Mouse (Mus musculus): ENCODE results near the gene Snta1. TPM values are rescaled to one million over a fixed set of nuclear protein-coding genes. Genes with fewer than 3 reads are reported as not detected.
A peak's percentile ranks its signal among the peaks of the same experiment; 100 is the strongest.
"Not testable (repeated sequence)": the region's sequence is repeated elsewhere in the genome, so short reads cannot be mapped to it uniquely, and the experiment has no call there.

Gene Snta1
- polyA plus RNA-seq, 1 experiment from 2014 or later = 4.5 TPM

DNA sequence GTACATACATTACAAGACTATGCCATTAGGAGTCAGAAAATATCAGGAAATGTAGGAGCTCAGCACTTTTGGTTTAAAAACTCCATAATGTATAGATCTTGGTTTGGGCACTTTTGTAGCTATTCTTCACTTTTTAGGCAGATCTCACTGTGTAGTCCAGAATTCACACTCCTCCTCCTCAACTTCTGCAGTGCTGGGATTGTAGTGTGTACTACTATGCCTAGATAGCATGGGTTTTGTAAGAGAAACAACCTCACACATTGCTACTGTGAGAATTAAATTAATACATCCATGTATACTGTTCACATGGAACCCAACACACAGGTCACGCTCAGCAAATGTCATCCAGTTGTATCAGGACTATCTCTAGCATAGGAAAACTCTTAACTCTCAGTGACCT is 40.4 kb downstream of the Snta1 start:
- no peak overlapping the region for H3K27ac ChIP-seq (ENCODE audit: low read depth, low read length)
- H3K9ac ChIP-seq (ENCODE audit: low read depth, low read length) = no peak overlapping the region
- H3K9me3 ChIP-seq (ENCODE audit: control insufficient read depth, low read length) = no peaks in the 10 kb centered on the region
- H3K4me2 ChIP-seq (replicated peaks; ENCODE audit: low read depth, low read length) = no peak overlapping the region
- ATAC-seq (ENCODE audit: low FRiP score, low TSS enrichment) = no peak
- 93% methylated on average over 1 of the region's 1 CpGs for WGBS
- peaks cover 53% of the 10 kb centered on the region for H3K36me3 ChIP-seq (ENCODE audit: control insufficient read depth, insufficient read depth, low read length)
- 0 out of 2 replicates have a peak, but pooled peaks cover 3% of the 10 kb centered on the region for H3K4me1 ChIP-seq (ENCODE audit: control insufficient read depth, insufficient read depth, low read length)
- H3K4me3 ChIP-seq (ENCODE audit: low read length) = no peak overlapping the region
- H3K27me3 ChIP-seq (ENCODE audit: control insufficient read depth, insufficient read depth, low read length) = no peaks in the 10 kb centered on the region

GRCm38 (mm10) chr2:154354000-154354425 is 53.9 kb downstream of the Snta1 start:
- H3K4me1 ChIP-seq (ENCODE audit: control insufficient read depth, insufficient read depth, low read length); H3K27ac ChIP-seq (ENCODE audit: low read depth, low read length); H3K27me3 ChIP-seq (ENCODE audit: control insufficient read depth, insufficient read depth, low read length); H3K9me3 ChIP-seq (ENCODE audit: control insufficient read depth, low read length): not testable (repeated sequence)
- peak overlapping the region; percentile 11; the same call in 1 of the 2 replicates for H3K4me2 ChIP-seq (replicated peaks; ENCODE audit: low read depth, low read length)
- peak overlapping the region; percentile 30 for H3K4me3 ChIP-seq (ENCODE audit: low read length)
- ATAC-seq (ENCODE audit: low FRiP score, low TSS enrichment) = 0 out of 2 replicates have a peak, but pooled peaks have one; percentile 66
- peak overlapping the region; percentile 13; the same call in 1 of the 2 replicates for H3K9ac ChIP-seq (ENCODE audit: low read depth, low read length)
- 95% methylated on average over 14 of the region's 19 CpGs for WGBS
- H3K36me3 ChIP-seq (ENCODE audit: control insufficient read depth, insufficient read depth, low read length) = peaks cover 12% of the 10 kb centered on the region; the same call in 1 of the 2 replicates

- 92% methylated on average over 3 of the region's 3 CpGs for WGBS
- Histone ChIP-seq H3K4me2 (replicated peaks; ENCODE audit: low read depth, low read length) (no peak overlapping the region), H3K27ac (ENCODE audit: low read depth, low read length) (no peak overlapping the region), H3K9ac (ENCODE audit: low read depth, low read length) (no peak overlapping the region), H3K4me1 (ENCODE audit: control insufficient read depth, insufficient read depth, low read length) (no peaks in the 10 kb centered on the region), H3K9me3 (ENCODE audit: control insufficient read depth, low read length) (no peaks in the 10 kb centered on the region), H3K36me3 (ENCODE audit: control insufficient read depth, insufficient read depth, low read length) (peaks cover 37% of the 10 kb centered on the region; the same call in 1 of the 2 replicates), H3K27me3 (ENCODE audit: control insufficient read depth, insufficient read depth, low read length) (no peaks in the 10 kb centered on the region), H3K4me3 (ENCODE audit: low read length) (no peak overlapping the region)
- no peak for ATAC-seq (ENCODE audit: low FRiP score, low TSS enrichment)
These were observed 59.7 kb downstream of the Snta1 start for GRCm38 (mm10) chr2:154348152-154348551.

GRCm38 (mm10) chr2:154339356-154339755 is 68.5 kb downstream of the Snta1 start:
- H3K27me3 ChIP-seq (ENCODE audit: control insufficient read depth, insufficient read depth, low read length) = no peaks in the 10 kb centered on the region
- WGBS = 42% methylated on average over 2 of the region's 2 CpGs
- H3K9me3 ChIP-seq (ENCODE audit: control insufficient read depth, low read length) = no peaks in the 10 kb centered on the region
- H3K9ac ChIP-seq (ENCODE audit: low read depth, low read length) = no peak overlapping the region
- peaks cover 20% of the 10 kb centered on the region; the same call in 1 of the 2 replicates for H3K36me3 ChIP-seq (ENCODE audit: control insufficient read depth, insufficient read depth, low read length)
- ATAC-seq (ENCODE audit: low FRiP score, low TSS enrichment) = no peak
- no peaks in the 10 kb centered on the region for H3K4me1 ChIP-seq (ENCODE audit: control insufficient read depth, insufficient read depth, low read length)
- no peak overlapping the region for H3K4me3 ChIP-seq (ENCODE audit: low read length)
- H3K27ac ChIP-seq (ENCODE audit: low read depth, low read length) = no peak overlapping the region
- H3K4me2 ChIP-seq (replicated peaks; ENCODE audit: low read depth, low read length) = no peak overlapping the region

GRCm38 (mm10) chr2:154338161-154338560 is 69.7 kb downstream of the Snta1 start:
- no peak overlapping the region for H3K9ac ChIP-seq (ENCODE audit: low read depth, low read length)
- H3K27ac ChIP-seq (ENCODE audit: low read depth, low read length) = no peak overlapping the region
- H3K36me3 ChIP-seq (ENCODE audit: control insufficient read depth, insufficient read depth, low read length) = peaks cover 14% of the 10 kb centered on the region; the same call in 1 of the 2 replicates
- no peak overlapping the region for H3K4me2 ChIP-seq (replicated peaks; ENCODE audit: low read depth, low read length)
- H3K4me3 ChIP-seq (ENCODE audit: low read length) = no peak overlapping the region
- 86% methylated on average over 1 of the region's 1 CpGs for WGBS
- no peaks in the 10 kb centered on the region for H3K9me3 ChIP-seq (ENCODE audit: control insufficient read depth, low read length)
- H3K27me3 ChIP-seq (ENCODE audit: control insufficient read depth, insufficient read depth, low read length) = no peaks in the 10 kb centered on the region
- no peak for ATAC-seq (ENCODE audit: low FRiP score, low TSS enrichment)
- no peaks in the 10 kb centered on the region for H3K4me1 ChIP-seq (ENCODE audit: control insufficient read depth, insufficient read depth, low read length)

DNA sequence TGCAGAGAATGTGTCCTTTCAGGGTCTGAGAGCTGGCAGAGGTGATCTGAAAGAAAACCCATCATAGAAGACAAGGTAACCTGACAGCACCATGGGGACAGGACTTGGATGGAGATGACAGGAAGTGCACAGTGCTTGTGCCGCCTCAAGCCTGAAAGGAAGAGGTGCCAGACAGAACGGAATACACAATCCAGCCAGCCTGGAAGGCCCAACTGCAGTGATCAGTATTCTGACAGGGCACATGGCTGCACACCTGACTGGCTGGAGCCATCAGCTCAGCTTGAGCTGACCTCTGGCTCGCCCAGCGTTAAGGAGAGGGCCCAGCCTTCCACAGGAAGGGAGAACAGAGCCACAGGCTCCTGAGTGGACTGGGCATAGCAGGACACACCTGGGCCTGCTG is 72.3 kb downstream of the Snta1 start:
- Histone ChIP-seq H3K4me3 (ENCODE audit: low read length) (no peak overlapping the region), H3K27ac (ENCODE audit: low read depth, low read length) (no peak overlapping the region), H3K4me1 (ENCODE audit: control insufficient read depth, insufficient read depth, low read length) (no peaks in the 10 kb centered on the region), H3K27me3 (ENCODE audit: control insufficient read depth, insufficient read depth, low read length) (no peaks in the 10 kb centered on the region), H3K4me2 (replicated peaks; ENCODE audit: low read depth, low read length) (no peak overlapping the region), H3K9me3 (ENCODE audit: control insufficient read depth, low read length) (no peaks in the 10 kb centered on the region), H3K36me3 (ENCODE audit: control insufficient read depth, insufficient read depth, low read length) (peaks cover 7% of the 10 kb centered on the region; the same call in 1 of the 2 replicates), H3K9ac (ENCODE audit: low read depth, low read length) (no peak overlapping the region)
- ATAC-seq (ENCODE audit: low FRiP score, low TSS enrichment) = no peak
- 85% methylated on average over 4 of the region's 4 CpGs for WGBS

DNA sequence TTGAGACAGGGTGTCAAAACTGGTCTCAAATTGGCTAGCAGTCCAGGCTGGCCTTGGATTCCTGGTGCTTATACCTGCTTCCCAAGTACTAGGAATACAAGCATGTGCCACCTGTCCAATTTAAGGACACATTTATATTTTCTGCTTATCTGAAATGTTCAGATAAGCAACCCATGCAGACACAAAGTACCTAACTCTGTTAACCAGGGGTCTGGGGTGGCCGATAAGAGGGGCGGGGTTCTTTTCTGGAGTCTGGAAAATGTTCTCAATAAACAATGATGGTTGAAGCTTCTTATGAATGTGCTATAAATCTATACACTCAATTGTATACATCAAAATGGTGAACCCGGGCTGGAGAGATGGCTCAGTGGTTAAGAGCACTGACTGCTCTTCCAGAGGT is 81.0 kb downstream of the Snta1 start:
- 85% methylated on average over 3 of the region's 3 CpGs for WGBS
- H3K4me2 ChIP-seq (replicated peaks; ENCODE audit: low read depth, low read length) = no peak overlapping the region
- H3K9me3 ChIP-seq (ENCODE audit: control insufficient read depth, low read length) = no peaks in the 10 kb centered on the region
- no peak overlapping the region for H3K9ac ChIP-seq (ENCODE audit: low read depth, low read length)
- H3K27ac ChIP-seq (ENCODE audit: low read depth, low read length) = no peak overlapping the region
- no peak overlapping the region for H3K4me3 ChIP-seq (ENCODE audit: low read length)
- H3K36me3 ChIP-seq (ENCODE audit: control insufficient read depth, insufficient read depth, low read length) = no peaks in the 10 kb centered on the region
- no peak for ATAC-seq (ENCODE audit: low FRiP score, low TSS enrichment)
- H3K27me3 ChIP-seq (ENCODE audit: control insufficient read depth, insufficient read depth, low read length) = no peaks in the 10 kb centered on the region
- no peaks in the 10 kb centered on the region for H3K4me1 ChIP-seq (ENCODE audit: control insufficient read depth, insufficient read depth, low read length)

Other genes with a start within 250 kb of the Snta1 start
- gene Bpifa5, start 245.5 kb downstream of the Snta1 start, polyA plus RNA-seq (2014; fragmentation: Nextera tagmentation; extraction: Ambion mirVana) = not detected in 2 replicates
- not detected in 2 replicates for gene Bpifb1, start 217.3 kb downstream of the Snta1 start, polyA plus RNA-seq (2014; fragmentation: Nextera tagmentation; extraction: Ambion mirVana)
- 0.66 and 1.1 TPM in 2 replicates for gene Bpifb5, start 184.4 kb downstream of the Snta1 start, polyA plus RNA-seq (2014; fragmentation: Nextera tagmentation; extraction: Ambion mirVana)
- not detected in 2 replicates for gene Bpifb9a, start 150.2 kb downstream of the Snta1 start, polyA plus RNA-seq (2014; fragmentation: Nextera tagmentation; extraction: Ambion mirVana)
- not detected in 2 replicates for gene Bpifb9b, start 100.9 kb downstream of the Snta1 start, polyA plus RNA-seq (2014; fragmentation: Nextera tagmentation; extraction: Ambion mirVana)
- gene Cdk5rap1, start 35.1 kb downstream of the Snta1 start, polyA plus RNA-seq (2014; fragmentation: Nextera tagmentation; extraction: Ambion mirVana) = 10.6 and 18.5 TPM in 2 replicates
- 26.6 and 44.4 TPM in 2 replicates for gene Cbfa2t2, start 28.4 kb upstream of the Snta1 start, polyA plus RNA-seq (2014; fragmentation: Nextera tagmentation; extraction: Ambion mirVana)
- 0.54 and 0.89 TPM in 2 replicates for gene 1700003F12Rik, start 139.0 kb upstream of the Snta1 start, polyA plus RNA-seq (2014; fragmentation: Nextera tagmentation; extraction: Ambion mirVana)
- gene Actl10, start 143.7 kb upstream of the Snta1 start, polyA plus RNA-seq (2014; fragmentation: Nextera tagmentation; extraction: Ambion mirVana) = not detected in 2 replicates
- gene Necab3, start 150.8 kb upstream of the Snta1 start, polyA plus RNA-seq (2014; fragmentation: Nextera tagmentation; extraction: Ambion mirVana) = 2.4 and 2.5 TPM in 2 replicates
- 10.0 and 11.3 TPM in 2 replicates for gene E2f1, start 161.8 kb upstream of the Snta1 start, polyA plus RNA-seq (2014; fragmentation: Nextera tagmentation; extraction: Ambion mirVana)
- 20.4 and 25.9 TPM in 2 replicates for gene Pxmp4, start 195.6 kb upstream of the Snta1 start, polyA plus RNA-seq (2014; fragmentation: Nextera tagmentation; extraction: Ambion mirVana)
- 1.1 and 1.3 TPM in 2 replicates for gene Zfp341, start 205.2 kb upstream of the Snta1 start, polyA plus RNA-seq (2014; fragmentation: Nextera tagmentation; extraction: Ambion mirVana)
- 0.72 and 0.89 TPM in 2 replicates for gene 4930519P11Rik, start 205.3 kb upstream of the Snta1 start, polyA plus RNA-seq (2014; fragmentation: Nextera tagmentation; extraction: Ambion mirVana)
- gene Chmp4b, start 243.6 kb upstream of the Snta1 start, polyA plus RNA-seq (2014; fragmentation: Nextera tagmentation; extraction: Ambion mirVana) = 13.9 and 19.5 TPM in 2 replicates

Data from kidney, embryonic 14.5 days (tissue).